Mouse (Mus musculus) intestine, embryonic 14.5 days (tissue): ENCODE measurements around the gene Snx29. TPM values are rescaled to one million over a fixed set of nuclear protein-coding genes. Genes with fewer than 3 reads are reported as not detected.

Experiments used
- ATAC-seq: fragments of 200-750 bp; cut with Nextera tagmentation; replicated peaks from 2 replicates; pipeline ENCODE4 v1.8.0; 2017; ENCODE audit warnings: low read depth, moderate number of reproducible peaks, moderate TSS enrichment, moderate library complexity; ENCODE audit not compliant: low FRiP score, low TSS enrichment
- DNase-seq: peaks from one replicate; pipeline ENCODE4 v3.0.0-alpha.2; 2018; ENCODE audit warnings: low spot score
- H3K27ac ChIP-seq: fragments of 300-500 bp; sonication (generic); 2 replicates; pipeline ENCODE4 v1.5.1; 2014; ENCODE audit warnings: low read depth, mild to moderate bottlenecking, control low read depth
- H3K27me3 ChIP-seq: fragments of 300-500 bp; sonication (generic); replicated peaks from 2 replicates; pipeline ENCODE4 v1.6.1; 2014; ENCODE audit warnings: low read length, control low read depth; ENCODE audit not compliant: control insufficient read depth, insufficient read depth
- H3K36me3 ChIP-seq: fragments of 300-500 bp; sonication (generic); 2 replicates; pipeline ENCODE4 v1.6.1; 2014; ENCODE audit warnings: low read length, control low read depth; ENCODE audit not compliant: control insufficient read depth, insufficient read depth
- H3K4me1 ChIP-seq: fragments of 300-500 bp; sonication (generic); replicated peaks from 2 replicates; pipeline ENCODE4 v1.6.1; 2014; ENCODE audit warnings: low read length, control low read depth, mixed read lengths; ENCODE audit not compliant: control insufficient read depth, insufficient read depth
- H3K4me2 ChIP-seq: fragments of 300-500 bp; sonication (generic); 2 replicates; pipeline ENCODE4 v1.6.1; 2014; ENCODE audit warnings: low read length
- H3K4me3 ChIP-seq: fragments of 300-500 bp; sonication (generic); 2 replicates; pipeline ENCODE4 v1.5.1; 2014; ENCODE audit warnings: low read depth, low read length, control low read depth, mixed read lengths
- H3K9ac ChIP-seq: fragments of 300-500 bp; sonication (generic); 2 replicates; pipeline ENCODE4 v1.6.1; 2014; ENCODE audit warnings: mild to moderate bottlenecking, low read length
- H3K9me3 ChIP-seq: fragments of 300-500 bp; sonication (generic); 2 replicates; pipeline ENCODE4 v1.6.1; 2016; ENCODE audit warnings: low read length, control low read depth; ENCODE audit not compliant: control insufficient read depth
- WGBS: fragments of 180-500 bp; shearing (Covaris S2); extraction: QIAGEN DNeasy Blood & Tissue Kit; methylation state at CpG from one replicate; pipeline ENCODE4 v1.1.7; 2014; 5-methylcytosine and 5-hydroxymethylcytosine counted together
- polyA plus RNA-seq: library from polyadenylated mRNA; unstranded; fragments of >200 nt; fragmentation: Nextera tagmentation; extraction: Ambion mirVana; gene quantifications from 2 replicates; pipeline ENCODE4 v1.2.1, GENCODE M21; 2014

Snx29 gene
- polyA plus RNA-seq, 1 experiment from 2014 or later: 6.3 TPM

DNA sequence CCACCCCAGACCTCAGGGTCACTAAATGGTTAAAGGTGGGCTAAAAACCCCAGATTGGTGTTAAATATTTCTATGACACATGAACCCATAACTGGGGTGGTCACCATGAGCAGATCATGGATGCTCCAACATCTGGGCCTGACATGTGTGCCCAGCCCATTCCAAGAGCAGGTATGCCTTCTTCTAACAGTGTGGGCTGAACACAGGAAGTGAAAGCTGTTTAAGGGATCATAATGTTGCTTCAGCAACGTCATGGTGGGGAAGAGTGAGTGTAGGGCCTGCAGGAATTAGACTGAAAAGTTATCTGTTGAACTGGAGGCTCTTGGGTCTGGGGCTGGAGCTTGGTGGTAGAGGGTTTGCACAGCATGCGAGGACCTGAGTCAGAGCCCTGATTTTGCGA is 405.9 kb downstream of the Snx29 start:
- H3K4me1 ChIP-seq: no peaks in the 10 kb centered on the region
- no peaks in the 10 kb centered on the region for H3K9me3 ChIP-seq
- H3K4me3 ChIP-seq: no peak overlapping the region
- DNase-seq (no peak), ATAC-seq (no peak)
- no peak overlapping the region for H3K27ac ChIP-seq
- no peak overlapping the region for H3K9ac ChIP-seq
- H3K27me3 ChIP-seq: no peaks in the 10 kb centered on the region
- H3K36me3 ChIP-seq: no peaks in the 10 kb centered on the region
- no peak overlapping the region for H3K4me2 ChIP-seq
- 75% methylated on average over 3 of the region's 3 CpGs for WGBS

DNA sequence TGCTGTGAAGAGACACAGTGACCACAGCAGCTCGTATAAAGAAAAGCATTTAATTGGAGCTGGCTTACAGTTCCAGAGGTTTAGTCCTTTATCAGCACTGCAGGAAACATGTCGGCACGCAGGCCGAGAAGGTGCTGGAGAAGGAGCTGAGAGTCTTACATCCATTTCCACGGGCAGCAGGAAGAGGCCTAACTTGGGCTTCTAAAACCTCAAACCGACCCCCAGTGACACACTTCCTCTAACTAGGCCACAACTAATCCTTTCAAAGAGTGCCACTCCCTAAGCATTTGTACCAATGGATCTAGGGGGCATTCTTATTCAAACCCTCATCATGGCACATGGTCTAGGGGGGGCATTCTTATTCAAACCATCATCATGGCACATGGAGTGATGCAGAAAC is 406.4 kb downstream of the Snx29 start:
- H3K4me2 ChIP-seq: no peak overlapping the region
- DNase-seq: no peak
- no peak overlapping the region for H3K9ac ChIP-seq
- H3K9me3 ChIP-seq: no peaks in the 10 kb centered on the region
- ATAC-seq: no peak
- H3K27me3 ChIP-seq: no peaks in the 10 kb centered on the region
- H3K36me3 ChIP-seq: no peaks in the 10 kb centered on the region
- WGBS: 85% methylated on average over 6 of the region's 6 CpGs
- no peak overlapping the region for H3K27ac ChIP-seq
- no peaks in the 10 kb centered on the region for H3K4me1 ChIP-seq
- H3K4me3 ChIP-seq: no peak overlapping the region

DNA sequence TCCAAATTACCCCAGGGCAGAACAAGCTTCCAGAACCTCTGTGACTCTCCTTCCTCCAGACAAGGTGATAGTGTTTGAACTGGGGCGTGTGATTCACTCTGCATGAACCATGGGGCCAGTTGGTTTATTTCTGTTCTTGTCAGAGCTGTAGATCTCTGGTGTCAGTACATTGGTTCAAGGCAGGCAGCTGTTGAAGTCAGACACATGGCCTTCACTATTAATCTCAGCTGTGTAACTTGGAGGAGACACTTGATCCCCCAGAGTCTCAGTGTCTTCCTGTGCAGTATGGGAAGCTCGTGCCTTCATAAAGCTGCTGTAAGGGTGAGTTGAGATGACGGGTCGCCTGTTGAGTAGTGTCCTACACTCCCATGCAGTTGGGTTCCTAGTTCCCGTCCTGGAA is 407.1 kb downstream of the Snx29 start:
- DNase-seq (no peak), ATAC-seq (no peak)
- H3K9me3 ChIP-seq: no peaks in the 10 kb centered on the region
- no peaks in the 10 kb centered on the region for H3K4me1 ChIP-seq
- H3K4me2 ChIP-seq: no peak overlapping the region
- H3K36me3 ChIP-seq: no peaks in the 10 kb centered on the region
- no peak overlapping the region for H3K9ac ChIP-seq
- no peak overlapping the region for H3K4me3 ChIP-seq
- H3K27ac ChIP-seq: no peak overlapping the region
- 85% methylated on average over 5 of the region's 5 CpGs for WGBS
- H3K27me3 ChIP-seq: no peaks in the 10 kb centered on the region

DNA sequence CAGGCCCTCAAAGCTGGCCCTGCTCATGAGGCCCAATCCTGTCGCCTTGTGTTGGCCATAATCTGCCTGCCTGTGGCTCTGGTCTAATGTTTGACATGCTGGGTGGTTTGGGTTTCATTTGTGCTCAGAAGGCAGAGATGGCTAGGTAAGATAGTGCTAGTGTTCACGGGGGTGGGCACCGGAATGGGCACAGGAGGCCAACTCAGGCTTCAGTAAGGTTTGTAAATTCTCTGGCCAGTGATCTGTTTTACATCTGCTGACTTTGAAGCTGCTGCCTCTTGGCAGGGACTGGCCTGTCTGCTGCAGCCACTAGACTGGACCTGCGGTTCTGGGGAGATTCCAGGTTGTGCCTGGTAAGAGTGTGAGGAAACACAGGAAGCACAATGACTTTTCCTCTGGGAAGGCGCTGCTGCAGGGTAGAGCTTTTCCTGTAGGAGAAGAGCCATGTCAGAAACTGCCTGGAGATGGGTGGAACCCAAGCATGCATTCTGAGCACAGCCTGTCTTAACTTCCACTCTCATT is 408.4 kb downstream of the Snx29 start:
- no peak overlapping the region for H3K9ac ChIP-seq
- H3K27me3 ChIP-seq: no peaks in the 10 kb centered on the region
- no peaks in the 10 kb centered on the region for H3K9me3 ChIP-seq
- 59% methylated on average over 5 of the region's 5 CpGs for WGBS
- ATAC-seq (no peak), DNase-seq (no peak)
- no peak overlapping the region for H3K4me3 ChIP-seq
- H3K4me2 ChIP-seq: no peak overlapping the region
- H3K36me3 ChIP-seq: no peaks in the 10 kb centered on the region
- H3K27ac ChIP-seq: no peak overlapping the region
- H3K4me1 ChIP-seq: no peaks in the 10 kb centered on the region

DNA sequence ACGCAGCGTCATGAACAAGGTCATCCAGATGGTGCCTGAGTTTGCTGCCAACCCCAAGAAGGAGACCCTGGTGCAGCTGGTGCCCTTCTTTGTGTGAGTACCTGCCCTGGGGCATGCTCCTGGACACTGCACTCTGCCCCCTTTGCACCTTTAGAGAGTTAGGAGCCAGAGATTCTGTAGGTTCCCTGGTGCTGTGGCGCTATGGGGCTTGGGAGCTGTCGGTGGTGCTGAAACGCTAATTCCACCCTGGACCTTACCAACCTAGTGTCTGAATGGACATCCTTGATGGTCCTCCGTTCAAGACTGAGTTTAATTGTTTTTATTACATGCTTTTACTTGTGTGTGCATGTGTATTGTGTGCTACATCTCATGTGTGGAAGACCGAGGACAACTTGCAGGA is 415.6 kb downstream of the Snx29 start:
- Histone ChIP-seq H3K27ac (no peak overlapping the region), H3K4me1 (no peaks in the 10 kb centered on the region), H3K27me3 (no peaks in the 10 kb centered on the region), H3K36me3 (no peaks in the 10 kb centered on the region), H3K9ac (no peak overlapping the region), H3K4me2 (no peak overlapping the region), H3K4me3 (no peak overlapping the region), H3K9me3 (no peaks in the 10 kb centered on the region)
- DNase-seq (peak; percentile 79), ATAC-seq (no peak)
- 45% methylated on average over 7 of the region's 7 CpGs for WGBS

DNA sequence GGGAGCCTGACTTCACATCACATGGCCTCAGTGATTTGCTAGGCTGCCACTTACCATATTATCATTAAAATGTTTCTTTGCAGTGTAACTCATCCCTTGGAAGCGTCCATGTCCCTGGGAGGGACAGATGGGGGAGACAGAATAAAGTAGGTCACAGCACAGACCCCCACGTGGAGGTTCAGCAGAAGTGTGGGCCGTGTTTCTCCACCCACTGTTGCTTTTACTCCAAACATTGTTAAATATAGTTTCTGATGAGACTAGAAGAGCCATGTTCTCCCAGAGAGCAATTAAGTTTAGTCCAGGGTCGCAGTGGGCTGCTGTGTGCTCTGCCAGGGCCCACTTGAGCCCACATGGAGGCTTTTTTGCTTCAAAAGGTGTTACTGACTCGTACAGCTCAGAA is 419.2 kb downstream of the Snx29 start:
- Histone ChIP-seq H3K9me3 (no peaks in the 10 kb centered on the region), H3K27ac (no peak overlapping the region), H3K27me3 (no peaks in the 10 kb centered on the region), H3K36me3 (no peaks in the 10 kb centered on the region), H3K9ac (no peak overlapping the region), H3K4me1 (no peaks in the 10 kb centered on the region), H3K4me3 (no peak overlapping the region), H3K4me2 (no peak overlapping the region)
- no peak for ATAC-seq
- WGBS: 78% methylated on average over 5 of the region's 5 CpGs
- no peak for DNase-seq

DNA sequence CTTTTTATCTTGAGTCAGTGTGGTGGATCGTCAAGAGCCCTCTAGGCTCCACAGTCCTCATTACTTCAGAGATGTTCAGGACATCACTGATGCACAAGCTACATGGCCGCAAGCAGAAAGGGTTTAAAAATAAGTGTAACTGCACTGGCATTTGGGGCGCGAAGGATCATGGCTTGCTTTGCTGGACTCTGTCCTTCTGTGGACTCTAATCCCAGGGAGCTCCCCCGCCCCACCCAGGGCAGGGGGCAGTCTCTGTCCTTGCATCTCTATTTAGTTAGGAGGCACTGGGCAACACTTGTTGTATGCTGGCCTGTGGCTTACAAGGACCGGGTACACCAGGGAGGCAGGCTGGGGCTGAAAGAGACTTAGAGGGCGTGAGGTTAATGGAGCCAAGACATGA is 419.6 kb downstream of the Snx29 start:
- Histone ChIP-seq H3K27me3 (no peaks in the 10 kb centered on the region), H3K4me1 (no peaks in the 10 kb centered on the region), H3K27ac (no peak overlapping the region), H3K4me3 (no peak overlapping the region), H3K36me3 (no peaks in the 10 kb centered on the region), H3K4me2 (no peak overlapping the region), H3K9ac (no peak overlapping the region), H3K9me3 (no peaks in the 10 kb centered on the region)
- DNase-seq (no peak), ATAC-seq (no peak)
- 87% methylated on average over 7 of the region's 7 CpGs for WGBS

DNA sequence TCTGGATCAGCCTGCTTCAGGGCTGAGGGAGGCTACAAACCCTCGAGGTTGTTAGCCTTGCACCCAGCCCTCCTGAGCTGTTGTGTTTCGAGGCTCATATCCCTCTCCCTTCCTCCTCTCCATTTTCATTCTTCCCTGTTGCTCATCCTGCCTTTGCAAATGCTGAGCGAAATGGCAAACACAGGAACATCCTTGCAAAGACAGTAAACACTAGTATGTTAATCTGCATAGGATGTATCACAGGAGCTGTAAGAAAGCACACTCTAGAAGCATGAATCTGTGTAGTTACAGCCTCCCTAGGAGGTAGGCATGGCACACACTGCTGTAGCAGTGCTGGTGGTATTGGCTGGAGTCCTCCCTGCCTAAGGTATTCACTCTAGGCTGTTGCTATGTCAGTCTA is 420.3 kb downstream of the Snx29 start:
- no peaks in the 10 kb centered on the region for H3K9me3 ChIP-seq
- H3K4me3 ChIP-seq: no peak overlapping the region
- WGBS: 68% methylated on average over 3 of the region's 3 CpGs
- H3K27ac ChIP-seq: no peak overlapping the region
- ATAC-seq (no peak), DNase-seq (peak; percentile 28)
- H3K27me3 ChIP-seq: no peaks in the 10 kb centered on the region
- H3K4me1 ChIP-seq: no peaks in the 10 kb centered on the region
- H3K4me2 ChIP-seq: no peak overlapping the region
- no peaks in the 10 kb centered on the region for H3K36me3 ChIP-seq
- no peak overlapping the region for H3K9ac ChIP-seq

DNA sequence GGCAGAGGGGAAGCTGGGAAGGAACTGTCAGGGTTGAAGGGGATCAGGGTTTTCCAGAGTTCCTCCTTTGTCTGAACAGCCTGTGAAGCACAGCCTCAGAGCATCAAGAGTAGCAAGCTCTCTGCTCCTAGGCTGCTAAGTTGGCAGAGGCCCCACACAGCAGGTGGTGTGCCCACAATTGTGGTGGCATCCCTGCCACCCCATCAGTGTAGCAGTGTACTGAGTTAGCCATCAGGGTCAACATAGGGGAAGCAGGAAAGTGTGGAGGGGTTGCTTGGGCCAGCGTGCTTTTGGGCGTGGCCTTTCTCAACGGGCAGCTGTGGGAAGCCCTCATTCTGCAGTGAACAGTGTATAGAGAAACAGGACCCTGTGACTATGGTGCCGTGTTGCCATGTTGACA is 421.0 kb downstream of the Snx29 start:
- H3K27ac ChIP-seq: no peak overlapping the region
- no peaks in the 10 kb centered on the region for H3K27me3 ChIP-seq
- H3K4me2 ChIP-seq: no peak overlapping the region
- WGBS: 77% methylated on average over 4 of the region's 4 CpGs
- H3K36me3 ChIP-seq: no peaks in the 10 kb centered on the region
- no peaks in the 10 kb centered on the region for H3K9me3 ChIP-seq
- DNase-seq (no peak), ATAC-seq (no peak)
- no peak overlapping the region for H3K4me3 ChIP-seq
- H3K9ac ChIP-seq: no peak overlapping the region
- H3K4me1 ChIP-seq: no peaks in the 10 kb centered on the region
